Mouse (Mus musculus): ENCODE results near the gene Mgea5.
"Not testable (repeated sequence)": the region's sequence is repeated elsewhere in the genome, so short reads cannot be mapped to it uniquely, and the experiment has no call there.

Mgea5 gene

DNA sequence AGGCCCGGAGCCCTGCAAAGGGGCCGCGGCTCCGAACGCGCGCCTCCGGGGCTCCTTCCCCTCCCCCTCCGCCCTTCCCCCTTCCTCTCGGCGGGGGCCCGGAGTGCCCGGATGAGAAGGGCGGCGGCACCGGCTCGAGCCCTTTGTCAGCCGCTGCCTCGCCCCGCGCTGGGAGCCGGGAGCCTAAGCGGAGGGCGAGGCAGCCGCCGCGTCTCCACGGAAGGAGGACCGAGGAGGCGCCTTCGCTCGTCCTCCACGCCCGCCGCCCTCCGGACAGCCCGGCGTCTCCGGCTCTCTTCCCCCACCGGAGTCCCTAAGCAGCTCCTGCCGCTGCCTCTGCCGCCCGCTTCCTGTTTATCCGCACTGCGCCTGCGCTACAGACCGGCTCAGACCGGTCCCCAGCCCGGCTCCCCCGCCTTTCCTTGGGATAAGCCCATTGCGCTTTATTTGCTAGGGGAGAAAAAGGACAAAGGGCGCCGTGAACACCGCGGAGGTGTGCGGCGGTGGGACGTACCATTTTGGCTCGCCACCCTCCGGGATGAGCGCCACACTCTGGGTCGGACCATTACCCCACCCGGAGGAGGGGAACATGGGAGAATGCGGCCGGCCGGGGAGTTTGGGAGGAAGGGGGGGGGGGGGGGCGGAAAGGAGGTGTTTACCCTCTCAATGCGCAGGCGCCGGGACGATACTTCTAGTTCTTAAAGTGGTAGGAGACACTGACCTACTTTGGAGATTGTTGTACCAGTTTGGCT, at the start of gene Mgea5:
Gene Mgea5 (minus strand): TSS at position 657 of the 752 bp plus-strand sequence.
- peak; percentile 99 for DNase-seq (ENCODE audit: low spot score in 2 of 2)

DNA sequence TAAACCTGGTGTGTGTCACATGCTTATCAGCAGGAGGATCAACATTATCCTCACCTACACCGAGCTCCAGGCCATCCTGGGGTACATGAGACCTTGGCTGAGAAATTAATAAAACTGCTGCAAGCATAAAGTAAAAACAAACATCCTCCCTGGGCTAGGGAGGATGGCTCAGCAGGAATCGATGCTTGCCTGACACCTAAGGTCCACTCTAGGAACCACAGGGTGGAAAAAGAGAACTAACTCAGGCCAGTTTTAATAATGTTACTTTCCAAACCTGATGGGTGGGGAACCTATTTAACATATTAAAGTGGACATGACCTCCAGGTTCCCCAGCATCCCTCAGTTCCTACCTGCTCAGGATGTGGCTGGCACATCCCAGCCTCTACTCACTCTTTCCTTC, 47.0 kb upstream of the Mgea5 start:
- DNase-seq (ENCODE audit: low spot score in 2 of 2), result no peak

DNA sequence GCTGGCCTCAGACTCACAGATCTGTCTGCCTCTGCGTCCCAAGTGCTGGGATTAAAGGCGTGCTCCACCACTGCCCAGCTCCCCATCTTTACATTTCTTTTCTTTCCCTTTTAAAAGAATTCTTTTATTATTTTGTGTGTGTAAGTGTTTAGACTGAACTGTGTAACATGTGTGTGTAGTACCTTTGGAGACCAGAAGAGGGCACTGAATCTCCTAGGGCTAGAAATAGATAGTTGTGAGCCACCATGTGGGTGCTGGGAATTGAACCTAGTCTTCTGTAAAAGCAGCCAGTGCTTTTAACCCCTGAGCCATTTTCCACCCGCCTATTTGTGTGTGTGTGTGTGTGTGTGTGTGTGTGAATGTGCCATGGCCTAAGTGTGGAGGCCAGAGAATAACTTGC, 44.1 kb upstream of the Mgea5 start:
- DNase-seq (ENCODE audit: low spot score in 2 of 2), result no peak

DNA sequence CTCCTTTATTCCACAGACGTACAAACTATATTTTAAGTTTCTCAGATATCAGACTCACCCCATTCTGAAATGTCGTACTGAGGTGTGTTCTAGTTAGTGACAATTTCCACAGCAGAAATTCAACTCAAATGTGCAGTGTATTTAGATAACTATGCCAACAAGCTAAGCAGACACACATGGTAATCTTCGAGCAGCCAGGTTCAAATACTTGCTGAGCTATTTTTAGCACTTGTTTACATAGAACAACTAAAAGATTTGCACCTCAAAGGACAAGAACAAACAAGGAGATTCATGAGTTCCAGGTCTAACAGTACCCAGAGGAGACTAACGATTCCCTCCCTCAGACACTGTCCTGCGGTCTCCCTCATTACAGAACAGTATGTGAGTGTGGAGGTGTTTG, 43.5 kb upstream of the Mgea5 start:
- DNase-seq (ENCODE audit: low spot score in 2 of 2), result peak in 1 of 2 experiments; percentile 23

DNA sequence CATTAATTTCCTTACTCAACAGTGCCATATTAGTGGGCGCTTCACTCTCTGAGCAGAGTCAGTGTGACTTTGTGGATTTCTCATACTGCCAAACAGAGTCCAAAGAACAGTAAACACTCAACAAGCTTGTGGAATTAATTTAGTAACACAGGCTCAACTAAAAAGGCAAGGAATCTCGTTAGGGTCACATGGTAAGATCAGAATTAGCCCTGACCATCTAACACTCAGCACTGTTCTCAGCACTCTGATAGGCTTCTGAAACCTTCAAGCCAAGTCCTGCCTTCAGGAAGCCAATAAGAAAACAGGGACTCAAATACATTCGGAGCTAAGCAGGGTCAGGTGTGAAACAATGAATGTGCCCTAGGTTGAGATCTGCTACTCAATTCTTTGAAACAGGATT, 42.5 kb upstream of the Mgea5 start:
- peak; percentile 59 to 69 for DNase-seq (ENCODE audit: low spot score in 2 of 2)

DNA sequence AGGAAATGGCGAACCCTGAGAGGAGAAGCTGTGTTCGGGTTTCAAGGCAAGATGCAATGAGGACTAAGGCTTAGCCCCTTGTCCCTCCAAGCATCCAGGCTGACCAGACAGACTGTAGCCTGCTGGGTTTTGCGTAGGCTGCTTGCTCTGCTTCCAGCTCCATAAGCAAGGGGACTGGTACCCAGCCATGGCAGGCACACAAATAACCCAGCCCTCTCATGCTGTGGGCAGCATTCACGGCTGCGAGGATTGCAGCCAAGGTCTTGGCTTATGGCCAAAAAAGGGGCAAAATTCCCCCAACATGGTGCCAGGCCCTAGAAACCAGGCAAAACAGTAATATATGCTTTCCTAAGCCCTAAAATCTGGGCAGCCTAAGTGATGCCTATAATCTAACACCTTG, 38.2 kb upstream of the Mgea5 start:
- no peak for DNase-seq (ENCODE audit: low spot score in 2 of 2)

DNA sequence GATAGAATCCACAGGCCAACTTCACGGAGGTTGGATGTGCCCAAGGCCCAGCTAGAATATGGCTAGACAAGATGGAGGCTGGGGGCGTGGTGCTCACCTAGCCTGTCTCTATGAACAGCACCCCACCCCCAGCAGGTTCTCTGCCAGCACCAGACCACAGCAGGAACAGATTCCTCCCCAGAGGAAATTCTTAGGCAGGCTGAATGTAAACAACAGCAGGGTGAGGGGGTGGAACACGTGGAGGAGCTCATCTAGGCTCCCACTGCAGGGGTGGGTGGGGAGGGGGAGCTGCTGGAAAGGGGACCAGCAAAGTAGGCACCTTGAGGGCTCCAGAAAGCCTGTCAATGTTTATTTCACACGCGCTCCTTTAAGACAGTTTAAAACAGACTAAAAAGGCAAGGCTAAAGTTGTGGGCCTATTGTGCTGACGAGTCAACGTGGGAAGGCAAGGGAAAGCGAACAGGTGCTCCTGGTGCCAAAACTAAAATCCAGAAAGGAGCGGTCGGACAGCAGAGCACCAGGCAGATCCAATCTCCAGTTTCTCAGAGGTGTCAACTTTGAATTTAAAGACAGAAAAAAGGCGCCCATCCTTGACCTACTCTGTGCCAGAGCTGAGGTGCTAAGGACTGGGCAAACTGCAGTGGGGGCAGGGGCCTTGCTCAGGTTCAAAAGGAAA, 34.3 kb upstream of the Mgea5 start:
- no peak for DNase-seq (ENCODE audit: low spot score in 2 of 2)

DNA sequence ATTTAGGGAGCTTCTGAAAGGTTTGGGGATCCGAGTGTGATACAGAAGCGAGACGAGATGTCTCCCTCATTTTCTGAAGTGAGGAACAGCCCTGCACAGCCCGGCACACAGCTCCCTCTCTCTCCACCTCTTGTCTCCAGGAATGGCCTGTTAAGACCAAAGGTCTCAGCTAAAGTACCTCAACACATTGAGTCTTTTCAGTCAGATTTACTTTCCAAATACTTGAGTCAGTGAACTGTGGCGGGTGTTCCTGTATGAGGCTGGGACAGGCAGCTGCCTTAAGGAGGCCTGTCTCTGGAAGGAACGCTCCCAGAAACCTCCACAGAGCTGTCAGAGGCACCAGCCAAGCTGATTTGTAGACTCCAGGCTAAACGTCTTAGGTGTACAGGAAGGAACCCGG, 33.1 kb upstream of the Mgea5 start:
- no peak for DNase-seq (ENCODE audit: low spot score in 2 of 2)

DNA sequence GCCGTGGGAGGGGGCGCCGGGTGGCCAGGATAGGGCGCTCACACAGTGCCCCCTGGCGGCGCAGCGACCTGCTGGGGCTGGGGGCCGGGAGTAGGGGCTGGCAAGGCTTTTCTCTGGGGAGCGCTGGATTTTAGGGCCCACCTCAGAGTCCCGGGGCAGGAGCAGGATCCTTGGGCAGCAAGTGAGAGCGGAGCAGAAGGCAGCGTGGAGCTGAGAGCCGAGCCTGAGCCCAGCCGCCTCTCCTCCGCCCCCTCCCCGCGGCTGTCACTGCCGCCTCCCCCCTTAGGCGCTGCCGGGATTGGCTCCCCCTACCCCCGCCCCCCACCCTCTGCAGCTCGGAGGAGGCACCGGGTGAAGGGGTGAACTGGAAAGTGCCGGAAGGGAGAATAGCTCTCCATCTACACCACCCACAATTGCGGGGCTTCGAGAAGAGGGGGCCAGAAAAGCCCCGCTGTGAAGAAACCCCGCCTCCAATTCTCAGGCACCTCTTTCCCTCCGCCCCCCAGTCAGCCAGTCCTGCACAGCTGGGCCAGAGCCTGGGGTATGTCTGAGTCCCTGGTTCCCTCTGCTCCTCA, 32.3 kb upstream of the Mgea5 start, which contains the start of gene Kcnip2:
Gene Kcnip2 (minus strand): TSS at position 231 of the 575 bp plus-strand sequence.
- peak in 1 of 2 experiments; percentile 39 for DNase-seq (ENCODE audit: low spot score in 2 of 2)

DNA sequence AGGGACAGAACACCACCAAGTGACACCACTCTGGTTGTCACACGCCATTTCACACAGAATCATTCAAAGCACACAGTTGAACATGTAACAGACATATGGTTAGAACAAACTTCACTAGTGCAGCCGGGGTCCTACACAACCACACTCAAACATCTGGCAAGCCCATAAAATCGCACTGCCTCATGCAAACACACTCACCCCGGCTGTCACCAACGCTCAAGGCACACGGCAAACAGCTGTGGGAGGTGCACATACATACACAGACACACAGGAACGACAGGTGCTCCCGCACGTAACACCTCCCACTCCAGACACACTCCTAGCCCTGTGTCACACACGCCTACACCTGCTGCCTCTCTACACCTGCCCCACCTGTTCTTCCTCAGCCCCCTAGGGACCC, 31.5 kb upstream of the Mgea5 start:
- DNase-seq (ENCODE audit: low spot score in 2 of 2), result no peak

DNA sequence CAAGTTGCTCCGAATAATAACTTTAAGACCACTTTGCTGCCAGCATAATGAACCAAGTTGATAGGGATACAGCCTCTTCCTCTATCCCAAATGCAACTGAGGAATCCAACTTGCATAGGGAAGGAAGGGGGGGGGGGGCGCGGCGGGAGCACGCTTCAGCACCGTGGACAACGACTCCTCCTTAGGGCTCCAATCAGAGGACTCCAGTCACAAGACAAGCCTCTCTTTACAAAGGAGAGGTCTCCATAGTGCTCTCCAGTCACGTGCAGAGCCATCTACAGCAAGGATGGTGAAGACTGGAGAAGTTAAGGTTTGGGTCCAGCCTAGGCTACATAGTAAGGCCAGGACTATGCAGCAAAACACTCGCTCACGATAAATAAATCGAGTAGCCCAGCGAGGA, 30.2 kb upstream of the Mgea5 start:
- no peak for DNase-seq (ENCODE audit: low spot score in 2 of 2)

DNA sequence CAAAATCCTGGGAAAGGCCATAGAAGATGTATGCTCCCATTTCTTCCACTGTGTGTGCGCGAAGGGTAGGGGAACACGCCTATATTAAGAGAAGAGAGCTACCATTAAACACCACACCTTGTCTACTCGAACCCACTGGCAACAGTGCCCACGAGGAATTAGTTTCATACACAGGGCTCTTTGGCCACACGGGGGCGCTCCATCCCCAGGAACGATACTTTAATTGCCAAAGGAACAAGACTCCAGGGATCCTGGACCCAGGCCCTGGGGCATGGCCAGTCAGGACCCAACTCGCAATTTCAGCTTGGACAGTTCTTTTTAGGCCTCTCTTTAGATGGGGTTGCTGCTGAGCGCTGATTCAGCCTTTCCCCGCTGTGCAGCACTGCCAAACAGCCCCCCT, 29.6 kb upstream of the Mgea5 start:
- peak in 1 of 2 experiments; percentile 72 for DNase-seq (ENCODE audit: low spot score in 2 of 2)

DNA sequence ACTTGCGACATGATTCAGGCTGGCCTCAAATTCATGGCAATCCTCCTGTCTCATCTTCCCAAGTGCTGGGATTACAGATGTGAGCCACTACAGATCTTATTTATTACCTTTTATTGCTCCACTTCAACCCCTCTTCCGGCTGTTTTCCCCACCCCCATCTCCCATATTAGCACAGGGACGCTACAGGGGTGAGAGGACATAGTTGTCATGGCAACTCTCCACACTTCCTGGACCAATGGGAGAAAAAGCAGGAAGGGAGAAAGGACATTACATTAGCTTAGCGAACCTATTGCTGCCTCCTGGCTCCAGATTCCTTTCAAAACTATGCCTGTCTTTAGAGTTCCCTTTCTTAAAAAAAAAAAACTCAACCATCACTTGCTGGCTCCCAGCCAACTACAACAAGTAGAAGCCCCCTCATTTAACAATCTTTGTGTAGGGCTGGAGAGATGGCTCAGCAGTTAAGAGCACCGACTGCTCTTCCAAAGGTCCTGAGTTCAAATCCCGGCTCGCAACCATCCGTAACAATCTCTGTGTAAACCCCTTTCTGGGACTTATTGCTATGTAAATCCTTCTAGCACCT, 29.1 kb upstream of the Mgea5 start:
- no peak for DNase-seq (ENCODE audit: low spot score in 2 of 2)

DNA sequence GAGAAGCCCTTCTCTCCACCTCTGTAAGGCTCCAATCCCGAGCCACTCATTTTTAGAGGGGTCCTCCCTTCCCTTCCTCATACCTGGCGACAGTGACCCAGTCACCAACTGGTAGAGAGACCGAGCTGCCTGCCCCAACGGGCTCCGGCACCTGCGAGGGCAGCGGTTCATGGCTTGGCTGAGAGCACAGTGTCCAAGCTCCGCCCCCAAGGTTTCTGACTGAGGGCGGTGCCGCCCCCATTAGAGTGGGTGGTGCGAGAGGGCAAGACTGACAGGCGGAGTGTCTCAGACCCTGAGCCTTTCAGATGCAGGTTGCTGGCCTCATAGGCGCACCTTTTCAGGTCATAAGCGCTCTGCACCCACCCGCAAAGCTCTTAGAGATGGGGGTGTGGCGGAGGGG, 28.5 kb upstream of the Mgea5 start:
- no peak for DNase-seq (ENCODE audit: low spot score in 2 of 2)

DNA sequence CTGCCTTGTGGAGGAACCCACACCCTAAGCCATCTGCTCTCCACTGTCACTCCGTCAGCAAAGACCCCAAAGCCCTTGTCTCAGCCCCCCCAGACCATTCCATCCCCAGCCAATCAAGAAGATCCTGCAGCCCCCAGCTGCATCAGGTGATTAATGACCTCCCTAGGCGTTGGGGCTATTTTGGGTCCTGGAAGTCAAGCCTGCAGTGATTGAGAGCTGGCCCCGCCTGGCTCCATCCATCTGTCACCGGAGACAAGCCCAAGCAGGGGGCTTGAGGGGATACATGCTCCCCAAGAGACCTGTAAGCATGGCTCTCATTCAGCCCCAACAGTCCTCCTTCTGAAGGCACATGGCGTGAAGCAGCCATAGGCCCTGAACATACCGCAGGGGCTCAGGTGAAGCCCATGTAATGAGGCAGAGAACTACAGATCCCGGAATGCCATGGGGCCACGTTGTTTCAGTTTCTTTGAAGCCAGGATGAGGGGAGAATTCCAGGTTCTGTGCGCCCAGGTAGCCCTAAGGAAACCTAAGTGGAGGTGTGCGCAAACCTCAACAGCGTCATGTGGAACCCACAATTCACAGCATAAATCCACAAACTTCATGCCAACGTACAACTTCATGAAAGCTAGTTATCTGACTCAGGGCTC, 27.5 kb upstream of the Mgea5 start:
- no peak for DNase-seq (ENCODE audit: low spot score in 2 of 2)

DNA sequence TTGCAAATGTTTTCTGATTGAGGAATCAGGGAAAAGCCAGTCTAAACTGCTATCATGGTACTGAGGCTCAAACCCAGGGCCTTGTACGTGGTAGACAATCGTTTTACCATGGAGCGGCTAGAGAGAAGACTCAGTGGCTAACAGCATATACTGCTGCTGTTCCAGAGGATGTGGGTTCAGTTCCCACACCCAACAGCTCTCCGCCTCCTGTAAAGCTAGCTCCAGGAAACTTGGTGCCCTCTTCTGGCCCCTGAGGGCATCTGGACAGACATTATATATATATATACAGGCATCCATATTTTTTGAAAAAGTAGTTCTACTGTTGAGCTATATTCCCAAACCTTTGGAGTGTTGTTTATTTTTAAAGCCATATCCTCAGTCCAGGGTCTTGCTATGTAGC, 24.1 kb upstream of the Mgea5 start:
- DNase-seq (ENCODE audit: low spot score in 2 of 2), result no peak

DNA sequence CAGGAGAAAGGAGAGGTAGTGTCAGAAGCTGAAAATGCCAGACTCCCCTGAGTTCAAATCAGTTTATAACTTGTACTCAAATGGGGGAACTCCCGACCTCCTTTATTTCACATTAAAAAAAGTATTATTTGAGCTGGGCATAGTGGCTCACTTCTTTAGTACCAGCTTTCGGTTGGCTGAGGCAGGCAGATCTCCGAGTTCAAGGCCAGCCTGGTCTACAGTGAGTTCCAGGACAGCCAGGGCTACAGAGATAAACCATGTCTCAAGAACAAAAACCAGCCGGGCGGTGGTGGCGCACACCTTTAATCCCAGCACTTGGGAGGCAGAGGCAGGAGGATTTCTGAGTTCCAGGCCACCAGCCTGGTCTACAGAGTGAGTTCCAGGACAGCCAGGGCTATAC, 22.2 kb upstream of the Mgea5 start:
- not testable (repeated sequence) for DNase-seq (ENCODE audit: low spot score in 2 of 2)

DNA sequence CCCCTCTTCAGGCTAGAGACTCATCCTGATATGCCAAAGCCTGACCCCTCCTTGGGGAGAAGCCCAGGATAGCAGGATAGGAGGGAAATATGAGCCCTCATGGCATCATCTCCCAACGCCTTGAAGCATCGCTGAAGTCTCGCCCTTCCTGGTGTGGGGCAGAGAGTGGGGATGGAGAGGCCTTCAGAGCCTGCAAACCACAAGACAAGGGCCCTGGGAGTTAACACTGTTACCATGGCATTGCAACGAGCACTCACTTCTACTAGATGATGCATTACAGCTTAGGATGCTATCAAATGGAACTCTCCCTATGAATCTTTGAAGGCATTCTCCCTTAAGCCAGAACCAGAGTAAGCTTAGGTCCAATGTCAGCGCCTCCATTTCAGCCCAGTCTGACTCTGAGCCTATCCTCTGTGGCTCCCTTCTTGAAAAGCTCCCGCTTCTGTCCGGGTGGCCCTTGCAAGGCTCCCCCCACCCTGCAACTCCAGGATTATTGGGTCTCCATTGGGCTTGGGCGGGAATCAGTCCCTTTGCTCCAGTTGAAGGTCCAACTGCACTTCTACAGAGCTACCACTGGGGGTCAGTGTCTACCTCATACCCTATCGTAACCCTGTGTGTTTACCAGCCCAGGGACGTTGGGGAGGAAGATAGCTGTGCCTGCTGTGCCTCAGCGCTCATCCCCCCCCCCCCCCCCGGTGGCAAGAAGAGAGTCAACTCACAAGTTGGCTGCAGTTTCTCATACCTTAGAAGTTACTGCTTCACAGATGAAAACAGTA, 21.1 kb upstream of the Mgea5 start:
- no peak for DNase-seq (ENCODE audit: low spot score in 2 of 2)

DNA sequence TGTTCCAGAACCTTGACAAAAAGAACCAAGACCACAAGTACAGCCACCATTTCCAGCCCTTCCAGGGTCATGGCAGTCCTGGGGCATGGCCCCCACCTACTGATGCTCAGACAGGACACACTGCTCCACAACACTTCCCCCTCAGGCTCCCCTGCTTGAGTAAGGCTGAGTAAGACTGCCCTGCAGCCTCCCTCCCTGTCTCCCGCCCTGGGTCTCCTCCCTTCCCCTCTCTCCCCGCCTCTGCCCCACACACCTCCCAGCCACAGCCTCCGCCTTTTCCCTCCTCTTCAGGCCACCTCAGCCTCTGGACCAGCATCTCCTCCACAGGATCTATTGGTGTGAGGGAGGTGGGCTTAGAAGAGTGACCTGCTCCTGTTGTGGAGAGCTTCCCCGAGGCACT, 19.8 kb upstream of the Mgea5 start:
- DNase-seq (ENCODE audit: low spot score in 2 of 2), result no peak

DNA sequence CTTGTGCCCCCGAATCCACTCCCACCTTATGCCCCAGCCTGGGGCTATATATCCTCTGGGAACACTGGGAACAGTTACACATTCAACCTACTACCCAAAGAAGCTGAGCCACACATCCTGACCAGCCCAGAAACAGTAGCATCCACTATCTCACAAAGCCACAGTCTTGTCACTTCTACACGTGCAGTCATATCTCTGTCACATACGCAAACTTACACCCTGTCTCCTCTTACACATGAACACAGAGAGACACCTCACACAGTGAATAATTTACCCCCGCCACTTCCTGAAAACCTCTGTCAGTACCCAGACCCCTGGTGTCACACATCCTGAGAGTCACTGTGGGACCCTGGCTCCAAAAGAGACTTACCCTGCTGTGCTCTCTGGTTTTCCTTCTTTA, 19.1 kb upstream of the Mgea5 start:
- DNase-seq (ENCODE audit: low spot score in 2 of 2), result no peak

DNA sequence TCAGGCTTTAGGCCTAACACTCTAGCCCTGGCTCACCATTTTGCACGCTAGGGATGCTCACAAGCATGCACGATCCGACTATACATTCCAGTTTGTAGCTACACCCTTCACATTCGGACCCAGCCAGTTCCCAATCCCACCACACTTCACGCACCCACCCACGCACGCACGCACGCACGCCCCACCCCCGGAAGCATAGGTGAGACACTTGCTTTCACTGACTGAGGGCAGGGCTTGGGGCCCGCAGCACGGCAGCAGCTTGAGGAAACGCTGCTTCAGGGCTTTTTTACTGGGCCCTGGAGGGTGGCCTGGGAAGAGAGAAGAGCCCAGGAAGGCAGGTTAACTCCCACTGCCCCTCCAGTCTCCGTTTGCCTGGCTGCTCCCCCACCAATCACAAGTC, 13.2 kb upstream of the Mgea5 start:
- DNase-seq (ENCODE audit: low spot score in 2 of 2), result no peak

Measured in heart, adult 9 months (tissue).